Mouse (Mus musculus) G1E (cell line): ENCODE results near the gene Nos1ap.

Experiments
- CTCF ChIP-seq: IDR thresholded peaks from 2 replicates; pipeline ENCODE4 v1.5.1; 2012; ENCODE audit warnings: low read depth, low read length, inconsistent platforms, mixed read lengths
- GATA1 ChIP-seq: IDR thresholded peaks from 2 replicates; pipeline ENCODE4 v1.6.1; 2012; ENCODE audit warnings: borderline replicate concordance, low read length, inconsistent platforms, mixed read lengths
- GATA2 ChIP-seq: IDR thresholded peaks from 2 replicates; pipeline ENCODE4 v1.6.1; 2012; ENCODE audit warnings: low read depth, low read length, inconsistent platforms, borderline replicate concordance
- TAL1 ChIP-seq: conservative IDR thresholded peaks from 2 replicates; pipeline ENCODE4 v1.6.1; 2012; ENCODE audit warnings: low read depth, low read length, inconsistent platforms, mixed read lengths

DNA sequence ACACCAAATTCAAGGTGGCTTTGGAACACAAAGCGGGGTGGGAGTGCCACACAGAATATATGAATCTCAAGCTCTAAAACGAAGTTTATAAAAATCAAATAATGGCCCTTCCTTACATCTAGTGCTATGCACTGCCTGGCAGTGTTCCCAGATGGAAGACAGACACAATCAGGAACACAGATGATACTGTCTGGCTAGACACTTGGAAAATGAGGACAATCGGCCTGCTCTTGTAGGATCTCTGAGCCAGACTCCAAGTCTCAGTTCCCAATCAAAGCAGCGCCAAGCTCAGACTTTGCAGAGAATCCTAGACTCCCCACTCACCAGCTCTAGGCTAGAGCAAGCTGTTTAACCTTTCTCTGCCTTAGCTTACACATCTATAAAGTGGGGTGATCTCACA, 85.3 kb downstream of the Nos1ap start:
- TF ChIP-seq GATA2 = no peak
- no peak for TF ChIP-seq CTCF
- no peak for TF ChIP-seq GATA1
- TF ChIP-seq TAL1 = no peak
